Mouse (Mus musculus): ENCODE measurements around the gene Uimc1. TPM values are rescaled to one million over a fixed set of nuclear protein-coding genes. Genes with fewer than 3 reads are reported as not detected.

The Uimc1 gene
- 100 to 1,000 TPM; 103 to 230 (median 152) TPM for total RNA-seq (2018; cell fraction: chromatin; rRNA removed)
- total RNA-seq (2018; cell fraction: cytosol; rRNA removed): 10 to 100 TPM; 16.2 to 28.0 (median 21.6) TPM
- 100 to 1,000 TPM in 6 of 26 experiments, 10 to 100 TPM in 20; 49.0 to 128 (median 81.5) TPM for total RNA-seq (2018; cell fraction: nucleus; rRNA removed)
- polyA plus RNA-seq (2018): 21.0 to 56.7 TPM (median 25.2 TPM) in 3 replicates

GRCm38 (mm10) chr13:55099726-55100478 is at the start of gene Uimc1:
TSS of gene Uimc1 (minus strand) at chr13:55100300.
- peaks cover 44% of the 10 kb centered on the region for H3K79me2 ChIP-seq (ENCODE audit: inconsistent target)
- peak within 1 kb of the TSS; percentile 76 for H3K4me3 ChIP-seq (ENCODE audit: inconsistent target)
- WGBS (ENCODE audit: missing documents): under 1% methylated on average over 80 of the region's 81 CpGs
- peak within 1 kb of the TSS; percentile 29 for H3K27ac ChIP-seq
- no peaks in the 10 kb centered on the region for H3K36me3 ChIP-seq (ENCODE audit: inconsistent target)

DNA sequence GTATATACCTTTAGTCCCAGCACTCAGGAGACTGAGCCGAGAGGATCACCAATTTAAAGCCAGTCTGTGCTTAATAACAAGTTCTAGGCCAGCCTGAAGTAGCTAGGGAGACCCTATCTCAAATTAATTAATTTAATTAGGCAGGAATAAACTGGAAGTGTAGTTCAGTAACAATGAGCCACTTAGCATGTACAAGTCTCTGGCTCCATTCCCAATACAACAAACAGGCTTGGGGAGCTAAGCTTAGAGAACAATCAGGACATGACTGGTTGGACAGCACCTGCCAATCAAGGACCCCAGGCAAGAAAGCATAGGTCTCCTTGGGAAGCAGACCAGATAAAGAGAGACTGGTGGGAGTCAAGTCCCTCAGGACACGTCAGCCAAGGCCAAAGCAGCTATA is 40.2 kb upstream of the Uimc1 start:
- no peaks in the 10 kb centered on the region for H3K79me2 ChIP-seq (ENCODE audit: inconsistent target)
- H3K36me3 ChIP-seq (ENCODE audit: inconsistent target): no peaks in the 10 kb centered on the region
- WGBS (ENCODE audit: missing documents): 83% methylated on average over 2 of the region's 2 CpGs
- H3K4me3 ChIP-seq (ENCODE audit: inconsistent target): no peak overlapping the region
- H3K27ac ChIP-seq: no peak overlapping the region

GRCm38 (mm10) chr13:55135382-55135781 is 35.3 kb upstream of the Uimc1 start:
- Histone ChIP-seq H3K79me2 (ENCODE audit: inconsistent target) (no peaks in the 10 kb centered on the region), H3K27ac (no peak overlapping the region), H3K4me3 (ENCODE audit: inconsistent target) (no peak overlapping the region), H3K36me3 (ENCODE audit: inconsistent target) (peaks cover 8% of the 10 kb centered on the region; the same call in 1 of the 2 replicates)
- 18% methylated on average over 4 of the region's 5 CpGs for WGBS (ENCODE audit: missing documents)

DNA sequence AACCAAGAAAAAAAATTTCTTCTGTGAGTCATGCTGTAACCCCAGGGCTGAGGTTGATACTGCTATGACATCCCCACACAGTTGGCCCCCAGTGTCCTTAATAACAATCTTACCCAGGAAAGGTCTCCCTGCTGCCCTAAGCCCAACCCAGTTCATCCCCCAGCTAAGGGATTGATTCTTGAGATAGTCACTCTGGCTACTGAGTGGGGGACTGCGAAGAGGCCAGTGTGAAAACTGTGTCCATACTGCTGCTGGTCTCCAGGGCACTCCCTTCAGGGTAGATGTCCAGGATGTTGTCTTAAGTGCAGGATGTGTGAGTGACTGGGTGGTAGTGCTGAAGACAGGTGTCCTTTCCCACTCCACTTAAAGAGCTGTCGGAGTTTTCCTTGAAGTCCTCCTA is 33.3 kb upstream of the Uimc1 start, which contains the start of gene Gm17617:
TSS of gene Gm17617 (minus strand) at position 101 of the 400 bp plus-strand sequence.
- Histone ChIP-seq H3K79me2 (ENCODE audit: inconsistent target) (no peaks in the 10 kb centered on the region), H3K36me3 (ENCODE audit: inconsistent target) (peaks cover 12% of the 10 kb centered on the region; the same call in 1 of the 2 replicates), H3K4me3 (ENCODE audit: inconsistent target) (no peak within 1 kb of the TSS), H3K27ac (no peak within 1 kb of the TSS)
- WGBS (ENCODE audit: missing documents): 100% methylated on average over 2 of the region's 2 CpGs

GRCm38 (mm10) chr13:55124903-55125302 is 24.8 kb upstream of the Uimc1 start:
- 19% methylated on average over 4 of the region's 6 CpGs for WGBS (ENCODE audit: missing documents)
- peaks cover 16% of the 10 kb centered on the region; the same call in 1 of the 2 replicates for H3K36me3 ChIP-seq (ENCODE audit: inconsistent target)
- H3K79me2 ChIP-seq (ENCODE audit: inconsistent target): no peaks in the 10 kb centered on the region
- no peak overlapping the region for H3K27ac ChIP-seq
- H3K4me3 ChIP-seq (ENCODE audit: inconsistent target): no peak overlapping the region

GRCm38 (mm10) chr13:55114375-55114774 is 14.3 kb upstream of the Uimc1 start:
- peaks cover 2% of the 10 kb centered on the region; the same call in 1 of the 2 replicates for H3K79me2 ChIP-seq (ENCODE audit: inconsistent target)

GRCm38 (mm10) chr13:55107694-55108093 is 7.6 kb upstream of the Uimc1 start:
- H3K36me3 ChIP-seq (ENCODE audit: inconsistent target): no peaks in the 10 kb centered on the region
- H3K4me3 ChIP-seq (ENCODE audit: inconsistent target): no peak overlapping the region
- WGBS (ENCODE audit: missing documents): 84% methylated on average over 8 of the region's 8 CpGs
- H3K79me2 ChIP-seq (ENCODE audit: inconsistent target): peaks cover 42% of the 10 kb centered on the region
- H3K27ac ChIP-seq: peak overlapping the region; percentile 5; the same call in 1 of the 2 replicates

More at GRCm38 (mm10) chr13:55114375-55114774, 14.3 kb upstream of the Uimc1 start:
- 91% methylated on average over 6 of the region's 6 CpGs for WGBS (ENCODE audit: missing documents)
- Histone ChIP-seq H3K27ac (no peak overlapping the region), H3K36me3 (ENCODE audit: inconsistent target) (peaks cover 11% of the 10 kb centered on the region; the same call in 1 of the 2 replicates), H3K4me3 (ENCODE audit: inconsistent target) (no peak overlapping the region)

- Histone ChIP-seq H3K27ac (peak overlapping the region; percentile 5; the same call in 1 of the 2 replicates), H3K36me3 (ENCODE audit: inconsistent target) (no peaks in the 10 kb centered on the region), H3K4me3 (ENCODE audit: inconsistent target) (no peak overlapping the region), H3K79me2 (ENCODE audit: inconsistent target) (peaks cover 42% of the 10 kb centered on the region)
- 97% methylated on average over 4 of the region's 4 CpGs for WGBS (ENCODE audit: missing documents)
These were observed 7.0 kb upstream of the Uimc1 start for GRCm38 (mm10) chr13:55107116-55107515.

DNA sequence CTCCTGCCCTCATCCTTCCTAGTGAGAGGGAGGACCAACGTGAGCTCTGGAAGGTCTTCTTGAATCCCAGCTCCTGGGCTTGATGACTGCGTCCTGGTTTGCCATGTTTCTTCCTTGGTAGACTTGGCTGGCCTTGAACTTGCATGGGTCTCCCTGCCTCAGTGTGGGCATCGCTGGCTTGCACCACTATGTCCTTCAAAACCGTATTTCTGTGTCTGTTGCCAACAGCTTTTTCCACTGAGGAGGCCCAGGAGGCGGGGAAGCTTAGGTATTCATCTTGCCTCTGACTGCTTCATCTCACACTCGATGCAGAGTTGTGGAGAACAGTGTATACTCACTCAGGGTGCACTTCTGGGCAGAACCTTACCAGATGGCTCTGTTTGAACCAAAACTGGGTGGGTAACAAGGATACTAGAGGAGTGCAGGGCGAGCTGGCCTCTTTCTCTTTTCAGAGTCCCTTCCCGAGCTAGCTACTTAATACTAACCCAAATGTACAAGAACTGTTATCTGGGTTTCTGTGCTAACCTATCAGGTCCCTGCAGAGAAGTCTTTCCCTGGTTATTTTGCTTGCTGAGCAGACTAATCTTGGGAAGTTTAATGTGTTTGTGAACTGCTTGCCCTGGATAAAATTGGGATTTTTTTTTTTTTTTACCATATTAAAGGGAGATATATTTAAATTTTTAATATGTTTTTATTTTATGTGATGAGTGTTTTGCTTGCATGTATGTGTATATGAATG is 6.0 kb upstream of the Uimc1 start:
- WGBS (ENCODE audit: missing documents): 44% methylated on average over 8 of the region's 8 CpGs
- Histone ChIP-seq H3K27ac (peak overlapping the region; percentile 35), H3K4me3 (ENCODE audit: inconsistent target) (peak overlapping the region; percentile 76), H3K79me2 (ENCODE audit: inconsistent target) (peaks cover 42% of the 10 kb centered on the region), H3K36me3 (ENCODE audit: inconsistent target) (no peaks in the 10 kb centered on the region)

DNA sequence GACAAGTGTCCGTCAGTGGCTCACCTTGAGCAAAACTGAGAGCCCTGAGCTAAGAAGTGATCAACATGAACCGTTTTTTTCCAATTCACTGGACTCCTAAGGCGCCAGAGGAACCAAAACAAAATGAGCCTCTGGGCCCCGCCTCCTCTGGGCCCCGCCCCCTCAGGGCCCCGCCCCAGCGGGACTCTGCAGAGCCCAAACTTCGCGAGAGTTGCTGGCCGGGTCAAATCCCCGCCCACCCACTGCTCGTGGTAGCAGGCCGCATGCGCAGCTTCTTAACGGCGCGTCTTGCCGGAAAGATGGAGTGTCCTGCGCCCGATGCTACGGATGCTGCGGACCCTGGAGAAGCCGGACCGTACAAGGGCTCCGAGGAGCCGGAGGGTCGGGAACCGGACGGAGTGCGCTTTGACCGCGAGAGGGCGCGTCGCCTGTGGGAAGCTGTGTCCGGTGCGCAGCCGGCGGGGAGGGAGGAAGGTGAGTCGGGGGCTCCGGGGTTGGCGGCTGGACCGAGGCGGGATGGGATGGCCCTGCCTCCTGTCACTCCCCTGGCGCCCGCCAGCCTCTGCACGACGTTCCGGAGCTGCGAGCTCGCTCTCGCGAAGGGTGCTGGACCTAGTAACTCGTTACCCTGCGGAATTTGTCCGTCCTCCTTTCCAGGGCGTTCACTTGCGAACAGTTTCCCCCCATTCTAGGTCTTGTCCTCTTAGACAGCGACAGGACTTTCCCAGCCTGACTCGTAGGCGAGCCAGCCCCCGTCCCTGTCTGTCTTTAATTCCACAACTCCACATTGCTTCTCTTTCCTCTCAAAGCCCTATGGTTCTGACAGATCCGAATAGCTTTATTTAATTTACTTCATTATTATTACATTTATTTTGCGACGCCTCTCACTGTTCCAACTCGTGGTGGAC is 5.2 kb upstream of the Uimc1 start, which contains the start of gene Zfp346:
TSS of gene Zfp346 (plus strand) at position 267 of the 908 bp plus-strand sequence.
- H3K79me2 ChIP-seq (ENCODE audit: inconsistent target): peaks cover 42% of the 10 kb centered on the region
- WGBS (ENCODE audit: missing documents): 1% methylated on average over 60 of the region's 66 CpGs
- no peaks in the 10 kb centered on the region for H3K36me3 ChIP-seq (ENCODE audit: inconsistent target)
- peak within 1 kb of the TSS; percentile 35 for H3K27ac ChIP-seq
- H3K4me3 ChIP-seq (ENCODE audit: inconsistent target): peak within 1 kb of the TSS; percentile 76

- Histone ChIP-seq H3K36me3 (ENCODE audit: inconsistent target) (no peaks in the 10 kb centered on the region), H3K27ac (no peak overlapping the region), H3K4me3 (ENCODE audit: inconsistent target) (no peak overlapping the region), H3K79me2 (ENCODE audit: inconsistent target) (peaks cover 42% of the 10 kb centered on the region)
- WGBS (ENCODE audit: missing documents): 88% methylated on average over 2 of the region's 2 CpGs
These were observed 3.3 kb upstream of the Uimc1 start for GRCm38 (mm10) chr13:55103351-55103750.

DNA sequence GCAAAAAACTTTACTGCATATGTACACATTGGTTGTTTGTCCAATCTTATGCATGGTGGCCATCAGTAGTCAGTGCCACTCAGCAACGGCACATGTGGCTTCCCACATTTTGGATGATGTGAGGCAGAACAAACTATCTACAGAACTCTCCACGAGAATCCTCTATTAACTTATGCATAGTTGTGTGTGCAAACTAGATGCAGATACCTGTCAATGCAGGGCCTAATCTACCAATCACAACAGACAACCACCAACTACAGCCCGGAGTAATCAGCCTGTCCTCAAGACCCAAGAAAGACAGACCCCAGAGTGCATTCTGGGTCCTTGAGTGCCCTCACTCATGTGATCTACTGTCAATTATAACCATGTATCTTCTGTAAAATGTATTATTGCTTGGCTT is 2.3 kb upstream of the Uimc1 start:
- Histone ChIP-seq H3K36me3 (ENCODE audit: inconsistent target) (no peaks in the 10 kb centered on the region), H3K4me3 (ENCODE audit: inconsistent target) (no peak overlapping the region), H3K27ac (no peak overlapping the region), H3K79me2 (ENCODE audit: inconsistent target) (peaks cover 43% of the 10 kb centered on the region)
- 100% methylated on average over 3 of the region's 3 CpGs for WGBS (ENCODE audit: missing documents)

DNA sequence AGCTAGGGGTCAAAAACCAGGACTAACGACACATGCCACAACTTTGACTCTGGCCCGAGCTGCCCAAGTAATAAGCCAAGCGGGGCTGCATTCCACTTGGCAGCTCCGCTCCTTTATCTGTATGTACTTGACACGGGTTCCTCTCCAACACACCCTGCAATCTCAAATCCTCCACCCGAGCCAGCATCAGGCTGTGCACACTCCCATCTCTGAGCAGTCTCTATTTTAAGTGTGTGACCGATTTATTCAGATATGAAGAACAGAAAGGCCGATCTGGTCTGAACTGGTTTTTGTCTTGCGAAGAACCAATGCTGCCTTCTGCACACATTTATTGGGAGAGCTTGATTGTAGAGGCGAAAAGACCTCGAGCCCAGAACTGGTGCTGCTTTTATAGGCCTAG is 1.5 kb upstream of the Uimc1 start:
- Histone ChIP-seq H3K79me2 (ENCODE audit: inconsistent target) (peaks cover 43% of the 10 kb centered on the region), H3K4me3 (ENCODE audit: inconsistent target) (no peak overlapping the region), H3K36me3 (ENCODE audit: inconsistent target) (no peaks in the 10 kb centered on the region), H3K27ac (no peak overlapping the region)
- WGBS (ENCODE audit: missing documents): 96% methylated on average over 9 of the region's 11 CpGs
